Mouse (Mus musculus) ovary, postnatal 36 days (tissue): ENCODE measurements at regions not wholly inside any gene's neighbourhood (a gene's known extent, or its start where the extent isn't known, plus 50 kb on each side); places are given as distances from the start of the nearest gene placed in this dataset.
"Not testable (repeated sequence)": the region's sequence is repeated elsewhere in the genome, so short reads cannot be mapped to it uniquely, and the experiment has no call there.

Experiments used
- DNase-seq: peaks from one replicate; pipeline ENCODE4 v3.0.0; 2022; ENCODE audit warnings: low spot score, mixed read lengths

DNA sequence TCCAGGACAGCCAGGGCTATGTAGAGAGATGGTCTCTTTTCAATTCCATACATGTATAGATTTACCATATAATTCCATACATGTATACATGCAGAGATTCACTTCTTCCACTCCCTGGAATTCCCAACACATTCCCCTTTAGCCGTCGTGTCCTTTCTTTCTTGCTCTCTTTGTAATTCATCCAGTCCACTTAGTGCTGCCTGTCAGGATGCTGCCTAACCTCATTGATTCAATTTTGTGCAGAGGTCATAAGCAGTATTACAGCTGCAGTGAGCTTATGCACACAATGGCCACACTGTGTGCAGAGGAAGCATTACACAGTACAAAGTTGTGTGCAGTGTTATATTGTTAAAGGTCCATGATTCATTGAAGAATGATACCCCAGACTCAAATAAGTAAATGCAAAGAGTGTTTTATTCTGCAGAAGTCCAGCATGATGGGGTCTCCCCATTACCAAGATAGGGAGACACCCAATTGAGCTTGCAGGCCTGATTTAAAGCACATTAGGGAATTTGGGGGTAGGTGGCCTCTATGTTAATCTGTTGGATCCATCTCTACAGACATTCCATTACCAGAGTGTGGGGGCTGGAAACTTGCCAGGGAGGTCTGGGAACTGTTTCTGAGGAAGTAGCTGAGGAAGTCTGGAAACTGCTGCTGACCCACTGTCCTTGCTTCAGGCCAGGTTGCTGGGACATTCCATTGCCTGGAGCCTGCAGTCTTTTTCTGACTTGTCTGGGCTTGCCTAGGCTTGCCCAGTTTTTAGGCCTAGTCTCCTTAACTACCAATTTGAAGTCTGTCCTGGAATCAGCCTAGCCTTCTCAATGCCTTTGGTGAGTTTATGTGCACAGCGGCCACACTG is 72.8 kb downstream of the Fam161a start:
- no peak for DNase-seq

DNA sequence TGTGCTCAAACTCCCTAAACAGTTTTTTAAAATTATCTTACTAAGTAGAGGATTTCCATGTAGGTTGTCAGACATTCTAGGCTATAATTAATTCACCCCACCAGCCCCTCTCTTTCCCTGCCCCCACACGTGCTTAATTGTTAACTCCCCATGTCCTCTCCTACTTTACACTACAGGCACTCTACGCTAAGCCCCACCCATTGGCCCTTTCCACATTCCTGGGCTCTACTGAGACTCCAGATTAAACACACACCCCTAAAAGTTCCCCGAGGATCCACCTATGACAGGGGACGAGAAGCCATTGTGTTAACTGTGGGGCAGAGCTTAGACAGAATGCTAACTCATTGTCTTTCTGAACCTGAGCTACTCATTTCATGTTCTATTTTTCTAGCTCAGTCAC is 74.3 kb downstream of the Fam161a start:
- no peak for DNase-seq

DNA sequence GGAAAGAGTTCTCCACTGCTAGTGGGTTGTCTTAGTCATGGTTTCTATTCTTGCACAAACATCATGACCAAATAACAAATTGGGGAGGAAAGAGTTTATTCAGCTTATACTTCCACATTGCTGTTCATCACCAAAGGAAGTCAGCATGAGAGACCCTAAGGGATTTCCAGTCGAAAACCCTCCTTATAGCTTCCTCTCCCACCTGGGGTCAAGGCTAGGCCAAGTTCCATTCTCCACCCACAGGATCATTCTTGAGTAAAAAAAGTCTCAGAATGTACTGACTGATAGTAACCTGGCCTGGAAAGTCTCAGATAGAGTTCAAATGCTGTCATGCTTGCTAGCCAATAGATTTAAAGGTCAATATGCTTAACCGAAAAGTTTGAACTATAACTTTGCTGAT is 76.5 kb downstream of the Fam161a start:
- DNase-seq: not testable (repeated sequence)

- DNase-seq: no peak
Observed at GRCm38 (mm10) chr11:23095287-23095686, 88.0 kb downstream of the Fam161a start.

DNA sequence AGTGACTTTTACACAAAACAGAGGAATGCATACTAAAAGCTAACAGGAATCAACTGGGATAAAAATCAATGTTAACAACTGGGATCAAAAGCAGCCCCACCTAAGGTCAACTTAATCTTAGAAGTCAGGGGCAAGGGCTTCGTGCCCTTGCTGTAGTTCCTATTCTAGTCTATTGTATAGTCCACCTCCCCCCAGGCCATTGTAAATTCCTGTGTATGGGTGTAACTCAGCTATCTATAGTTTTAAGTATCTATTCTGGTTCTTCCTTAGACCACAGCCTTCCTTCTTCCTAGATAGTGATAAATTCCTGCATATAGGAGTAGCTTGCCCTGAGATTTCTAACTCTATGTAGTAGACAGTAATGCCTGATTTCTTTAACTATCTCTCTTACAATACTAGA is 88.4 kb downstream of the Fam161a start:
- DNase-seq: not testable (repeated sequence)

DNA sequence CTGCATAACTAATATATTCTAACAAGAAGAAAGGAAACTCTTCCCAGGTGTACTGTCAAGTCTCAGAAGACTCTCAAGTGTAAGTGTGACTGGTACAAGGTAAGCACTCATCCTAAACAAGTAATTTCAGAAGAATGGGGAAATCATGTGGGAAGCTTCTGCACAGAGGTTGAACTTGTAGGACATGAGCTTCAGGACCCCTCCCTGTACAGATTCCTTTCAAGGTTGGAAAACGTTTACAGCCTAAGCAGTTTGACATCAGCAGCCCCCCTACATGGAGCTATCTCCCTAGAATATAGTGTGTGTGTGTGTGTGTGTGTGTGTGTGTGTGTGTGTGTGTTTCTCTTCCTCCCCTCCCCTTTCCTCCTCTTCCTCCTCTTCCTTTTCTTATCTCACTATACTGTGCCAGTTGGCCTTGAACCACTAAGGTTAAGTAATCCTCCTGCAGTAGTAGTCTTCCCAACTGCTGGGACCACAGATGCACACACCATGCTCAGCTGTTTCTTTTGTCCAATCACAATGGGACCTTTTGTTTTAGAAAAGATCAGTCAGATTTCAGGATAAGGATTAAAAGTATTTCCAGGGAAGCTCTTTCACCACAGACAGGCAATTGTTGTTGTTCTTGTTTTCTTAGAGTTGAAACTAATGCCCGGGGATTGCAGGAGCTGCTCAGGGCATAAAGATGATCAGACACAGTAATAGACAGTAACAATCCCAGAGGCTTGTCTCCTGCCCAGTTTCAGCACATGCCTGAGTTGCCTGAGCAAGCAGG is 89.3 kb downstream of the Fam161a start:
- DNase-seq: no peak

DNA sequence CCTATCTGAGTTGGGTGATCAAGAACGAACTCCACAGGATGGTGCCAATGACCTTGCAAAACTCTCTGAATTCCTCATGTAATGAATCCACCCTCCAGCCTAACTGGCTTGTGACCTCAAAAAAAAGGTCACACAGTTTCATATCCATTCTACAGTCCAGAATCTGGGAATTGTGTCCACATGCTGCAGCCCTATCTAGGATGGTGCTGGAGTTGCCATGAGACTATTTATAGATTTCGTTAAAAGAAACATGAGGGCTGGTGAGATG is 89.8 kb downstream of the Fam161a start:
- DNase-seq: no peak

- no peak for DNase-seq
Observed at GRCm38 (mm10) chr11:23114636-23115035, 107.3 kb downstream of the Fam161a start.

GRCm38 (mm10) chr11:23120533-23121210 is 113.3 kb downstream of the Fam161a start:
- DNase-seq: no peak

GRCm38 (mm10) chr11:23124198-23124951 is 117.0 kb downstream of the Fam161a start:
- peak; percentile 43 for DNase-seq

DNA sequence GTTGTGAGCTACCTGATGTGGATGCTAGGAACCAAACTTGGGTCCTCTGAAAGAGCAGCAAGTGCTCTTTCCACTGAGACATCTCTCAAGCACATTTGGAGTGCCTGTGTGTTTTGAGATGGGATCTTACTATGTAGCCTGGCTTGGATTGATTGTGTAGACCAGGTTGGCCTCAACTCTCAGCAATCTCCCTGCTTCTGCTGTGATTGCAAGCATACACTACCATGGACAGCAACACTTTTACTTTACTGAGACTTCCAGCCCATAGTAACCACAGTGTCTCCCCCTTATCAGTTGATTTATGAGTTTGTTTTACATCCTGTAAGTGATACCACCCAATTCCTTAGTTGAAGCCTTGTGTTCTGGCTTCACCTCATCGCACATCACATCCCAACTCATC is 123.8 kb downstream of the Fam161a start:
- no peak for DNase-seq

GRCm38 (mm10) chr11:23131632-23132031 is 124.2 kb upstream of the Xpo1 start:
- no peak for DNase-seq

DNA sequence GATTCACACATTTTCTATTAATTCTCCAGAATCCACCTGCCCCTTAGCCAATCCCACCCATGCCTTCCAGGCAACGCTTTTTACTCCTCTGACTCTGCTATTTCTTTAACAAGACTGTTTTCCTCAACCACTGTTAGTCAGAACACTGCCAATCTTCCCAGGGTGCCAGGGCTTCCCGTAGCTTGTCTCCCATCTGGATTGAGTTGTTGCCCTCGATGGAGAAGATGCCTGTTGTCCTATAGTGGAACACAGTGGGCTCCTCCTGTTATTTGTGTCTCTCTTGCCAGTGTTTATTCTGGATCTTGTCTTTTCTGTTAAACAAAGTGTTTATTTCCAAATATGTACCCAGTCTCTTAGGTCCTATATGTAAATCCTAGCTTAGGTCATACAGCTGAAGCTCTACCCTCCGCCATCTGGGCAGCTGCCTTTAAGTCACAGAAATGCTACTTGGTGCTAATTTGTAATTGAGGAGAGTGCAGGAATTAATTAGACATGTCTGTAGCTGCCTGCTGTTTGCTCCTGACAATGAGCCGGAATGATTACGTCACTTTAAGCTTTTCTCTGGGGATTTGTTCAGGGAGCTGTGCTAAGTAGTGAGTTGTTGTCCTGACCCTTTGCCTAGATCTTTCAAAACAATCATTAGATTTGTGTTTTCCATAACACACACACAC is 115.3 kb upstream of the Xpo1 start:
- no peak for DNase-seq

- DNase-seq: no peak
Observed at GRCm38 (mm10) chr11:23141100-23141837, 114.6 kb upstream of the Xpo1 start.

- DNase-seq: no peak
Observed at GRCm38 (mm10) chr11:23148048-23148596, 107.7 kb upstream of the Xpo1 start.

DNA sequence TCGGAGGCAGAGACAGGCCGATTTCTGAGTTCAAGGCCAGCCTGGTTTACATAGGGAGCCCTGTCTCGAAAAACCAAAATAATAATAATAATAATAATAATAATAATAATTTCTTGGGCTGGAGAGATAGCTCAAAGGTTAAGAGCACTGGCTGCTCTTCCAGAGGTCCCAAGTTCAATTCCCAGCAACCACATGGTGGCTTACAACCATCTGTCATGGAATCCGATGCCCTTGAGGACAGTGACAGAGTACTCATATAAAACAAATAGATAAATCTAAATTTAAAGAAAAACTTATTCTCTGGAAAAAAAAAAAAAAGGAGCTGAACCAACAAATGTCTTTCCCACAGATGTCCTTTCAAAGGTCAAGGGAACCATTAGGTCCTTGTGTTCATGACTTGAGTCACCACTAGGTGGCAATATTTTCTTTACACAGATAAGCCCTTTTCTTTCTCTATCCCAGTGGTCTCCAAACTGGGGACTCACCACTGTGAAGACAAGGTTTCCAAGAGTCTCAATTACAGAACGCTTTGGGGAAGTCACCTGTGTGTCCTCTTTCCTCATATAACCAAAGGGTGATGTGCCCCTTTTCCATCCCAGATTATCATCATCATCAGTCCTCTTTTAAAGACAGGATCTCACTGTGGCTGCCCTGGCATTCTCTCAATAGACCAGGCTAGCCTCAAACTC is 106.1 kb upstream of the Xpo1 start:
- DNase-seq: no peak

- DNase-seq: no peak
Observed at GRCm38 (mm10) chr11:23154851-23155250, 101.0 kb upstream of the Xpo1 start.

GRCm38 (mm10) chr11:23168546-23169218 is 87.2 kb upstream of the Xpo1 start:
- DNase-seq: no peak

DNA sequence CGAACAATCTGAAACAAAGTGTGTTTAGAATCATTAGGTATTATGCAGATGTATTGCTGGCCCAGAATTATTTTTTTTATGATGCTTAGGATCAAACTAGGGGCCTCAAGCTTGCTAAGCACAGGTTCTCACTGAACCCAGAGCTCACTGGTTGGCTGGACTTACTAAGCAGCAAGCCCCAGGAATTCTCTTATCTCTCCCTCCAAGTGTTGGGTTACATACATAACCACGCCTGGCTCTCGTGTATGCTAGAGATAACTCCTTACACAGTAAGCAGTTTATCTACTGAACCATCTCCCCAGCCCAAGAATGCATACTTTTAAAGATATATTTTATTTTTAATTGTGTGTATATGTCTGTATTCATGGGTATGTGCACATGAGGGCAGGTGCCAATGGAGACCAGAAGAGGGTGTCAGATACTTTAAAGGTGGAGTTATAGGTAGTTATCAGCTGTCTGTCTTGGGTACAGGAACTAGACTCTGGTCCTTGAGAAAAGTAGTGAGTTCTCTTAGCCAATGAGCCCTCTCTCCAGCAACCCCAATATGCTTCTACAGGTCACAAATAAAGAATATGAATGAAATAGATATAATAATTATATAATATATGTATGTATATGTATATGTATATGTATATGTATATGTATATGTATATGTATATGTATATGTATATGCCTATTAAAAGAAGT is 86.0 kb upstream of the Xpo1 start:
- DNase-seq: no peak
